Mouse (Mus musculus) MEL (cell line): ENCODE data around the gene Gng12. TPM values are rescaled to one million over a fixed set of nuclear protein-coding genes. Genes with fewer than 3 reads are reported as not detected.

Experiments
- DNase-seq: peaks from one replicate; pipeline ENCODE4 v3.0.0; 2011; ENCODE audit warnings: low read depth, low spot score
- H3K27ac ChIP-seq: 2 replicates; pipeline ENCODE4 v1.5.1; 2012; ENCODE audit warnings: low read depth, mild to moderate bottlenecking, control low read depth, low read length, moderate library complexity; ENCODE audit not compliant: control insufficient read depth
- H3K27me3 ChIP-seq, 2 experiments: fragments of 150-350 bp in 1 of 2; sonication (generic) in 1 of 2; 2 replicates each; pipeline ENCODE4 v1.6.1; 2012; ENCODE audit warnings: low read length in 2 of 2, mild to moderate bottlenecking in 2 of 2, improper control_type of control experiment in 1 of 2, moderate library complexity in 1 of 2; ENCODE audit not compliant: insufficient read depth in 2 of 2, control insufficient read depth in 1 of 2
- H3K36me3 ChIP-seq, 2 experiments: 2 replicates each; pipeline ENCODE4 v1.6.1; 2012 to 2014; ENCODE audit warnings: low read length in 2 of 2, improper control_type of control experiment in 1 of 2, inconsistent platforms in 1 of 2, mild to moderate bottlenecking in 1 of 2; ENCODE audit not compliant: insufficient read depth in 2 of 2, control insufficient read depth in 1 of 2
- H3K4me1 ChIP-seq, 2 experiments: fragments of 150-350 bp in 1 of 2; sonication (generic) in 1 of 2; 2 replicates each; pipeline ENCODE4 v1.6.1; 2012; ENCODE audit warnings: low read length in 2 of 2, improper control_type of control experiment in 1 of 2, mild to moderate bottlenecking in 1 of 2; ENCODE audit not compliant: insufficient read depth in 2 of 2, control insufficient read depth in 1 of 2
- H3K4me3 ChIP-seq, 2 experiments: fragments of 150-350 bp in 1 of 2; sonication (generic) in 1 of 2; 2 replicates each; pipeline ENCODE4 v1.5.1; 2012; ENCODE audit warnings: low read depth in 2 of 2, low read length in 2 of 2, mild to moderate bottlenecking in 2 of 2, moderate library complexity in 2 of 2, control low read depth in 1 of 2, improper control_type of control experiment in 1 of 2; ENCODE audit not compliant: control insufficient read depth in 1 of 2, insufficient read depth in 1 of 2
- H3K79me2 ChIP-seq: 2 replicates; pipeline ENCODE4 v1.6.1; 2012; ENCODE audit warnings: mild to moderate bottlenecking, low read length, moderate library complexity; ENCODE audit not compliant: control insufficient read depth, poor library complexity, insufficient read depth
- H3K9ac ChIP-seq: 2 replicates; pipeline ENCODE4 v1.6.1; 2012; ENCODE audit warnings: low read depth, mild to moderate bottlenecking, control low read depth, low read length, moderate library complexity; ENCODE audit not compliant: control insufficient read depth, poor library complexity, severe bottlenecking
- H3K9me3 ChIP-seq: fragments of 150-350 bp; sonication (generic); replicated peaks from 2 replicates; pipeline ENCODE4 v1.6.1; 2012; ENCODE audit warnings: mild to moderate bottlenecking, low read length, improper control_type of control experiment, moderate library complexity; ENCODE audit not compliant: insufficient read depth
- BHLHE40 ChIP-seq: IDR thresholded peaks from 2 replicates; pipeline ENCODE4 v1.6.1; 2012; ENCODE audit warnings: low read depth, mild to moderate bottlenecking, inconsistent platforms, low read length, improper control_type of control experiment, borderline replicate concordance
- CHD2 ChIP-seq: IDR thresholded peaks from 2 replicates; pipeline ENCODE4 v1.6.1; 2011; ENCODE audit warnings: low read length, improper control_type of control experiment
- ELF1 ChIP-seq: IDR thresholded peaks from 2 replicates; pipeline ENCODE4 v1.6.1; 2014; ENCODE audit warnings: low read depth, mild to moderate bottlenecking, inconsistent platforms, low read length, improper control_type of control experiment, moderate library complexity
- ETS1 ChIP-seq: IDR thresholded peaks from 2 replicates; pipeline ENCODE4 v1.6.1; 2012; ENCODE audit warnings: low read depth, mild to moderate bottlenecking, inconsistent platforms, low read length, improper control_type of control experiment, moderate library complexity
- GATA1 ChIP-seq: IDR thresholded peaks from 2 replicates; pipeline ENCODE4 v1.6.1; 2011; ENCODE audit warnings: low read depth, low read length, improper control_type of control experiment
- JUND ChIP-seq: IDR thresholded peaks from 2 replicates; pipeline ENCODE4 v1.6.1; 2011; ENCODE audit warnings: low read depth, mild to moderate bottlenecking, improper control_type of control experiment, low read length
- KAT2A ChIP-seq: conservative IDR thresholded peaks from 2 replicates; pipeline ENCODE4 v1.6.1; 2012; ENCODE audit warnings: low read depth, low read length, improper control_type of control experiment, inconsistent platforms
- MAX ChIP-seq: IDR thresholded peaks from 2 replicates; pipeline ENCODE4 v1.6.1; 2011; ENCODE audit warnings: low read length, improper control_type of control experiment
- MAZ ChIP-seq: IDR thresholded peaks from 2 replicates; pipeline ENCODE4 v1.6.1; 2012; ENCODE audit warnings: low read depth, mild to moderate bottlenecking, inconsistent platforms, low read length, improper control_type of control experiment
- MYC ChIP-seq: IDR thresholded peaks from 2 replicates; pipeline ENCODE4 v1.6.1; 2011; ENCODE audit warnings: low read depth, mild to moderate bottlenecking, low read length, improper control_type of control experiment, moderate library complexity
- NELFE ChIP-seq: IDR thresholded peaks from 2 replicates; pipeline ENCODE4 v1.6.1; 2011; ENCODE audit warnings: low read depth, low read length, improper control_type of control experiment
- POLR2A ChIP-seq, 2 experiments: IDR thresholded peaks; 2 replicates each; pipeline ENCODE4 v1.6.1; 2011 to 2012; ENCODE audit warnings: low read length in 2 of 2, mild to moderate bottlenecking in 2 of 2, control low read depth in 1 of 2, improper control_type of control experiment in 1 of 2, low read depth in 1 of 2, moderate library complexity in 1 of 2; ENCODE audit not compliant: control insufficient read depth in 1 of 2, insufficient read depth in 1 of 2, poor library complexity in 1 of 2
- POLR2AphosphoS2 ChIP-seq: IDR thresholded peaks from 2 replicates; pipeline ENCODE4 v1.6.1; 2011; ENCODE audit warnings: low read length, improper control_type of control experiment
- RAD21 ChIP-seq: IDR thresholded peaks from 2 replicates; pipeline ENCODE4 v1.6.1; 2011; ENCODE audit warnings: mild to moderate bottlenecking, low read depth, low read length, improper control_type of control experiment
- SIN3A ChIP-seq: IDR thresholded peaks from 2 replicates; pipeline ENCODE4 v1.6.1; 2012; ENCODE audit warnings: low read length, improper control_type of control experiment, inconsistent platforms
- TAL1 ChIP-seq: IDR thresholded peaks from 2 replicates; pipeline ENCODE4 v1.6.1; 2012; ENCODE audit warnings: mild to moderate bottlenecking, inconsistent platforms, low read length, moderate library complexity, mixed read lengths
- UBTF ChIP-seq: IDR thresholded peaks from 2 replicates; pipeline ENCODE4 v1.6.1; 2012; ENCODE audit warnings: low read depth, mild to moderate bottlenecking, inconsistent platforms, low read length, improper control_type of control experiment, moderate library complexity, borderline replicate concordance; ENCODE audit not compliant: insufficient read depth
- USF1 ChIP-seq: IDR thresholded peaks from 2 replicates; pipeline ENCODE4 v1.6.1; 2014; ENCODE audit warnings: low read depth, mild to moderate bottlenecking, inconsistent platforms, low read length, improper control_type of control experiment, moderate library complexity
- ZNF384 ChIP-seq: IDR thresholded peaks from 2 replicates; pipeline ENCODE4 v1.6.1; 2012; ENCODE audit warnings: low read depth, mild to moderate bottlenecking, inconsistent platforms, low read length, improper control_type of control experiment
- polyA plus RNA-seq, 2 experiments: library from polyadenylated mRNA; stranded (reverse) in 1 of 2; unstranded in 1 of 2; fragments of >175 nt in 1 of 2; fragments of >200 nt in 1 of 2; gene quantifications; 2 replicates each; pipeline versions ENCODE4 v1.2.1 to v1.2.4; 2012; ENCODE audit warnings: low replicate concordance in 2 of 2, low read depth in 1 of 2; ENCODE audit not compliant: insufficient read length in 2 of 2, insufficient read depth in 1 of 2, missing spikeins in 1 of 2
- total RNA-seq: library from RNA; depleted of rRNA; stranded (reverse); fragments of 300-350 nt; gene quantifications from 2 replicates; pipeline ENCODE4 v1.2.3, GENCODE M21; 2012

Gene Gng12
- total and polyA plus RNA-seq, 3 experiments = 16.8 to 44.0 TPM; not detected in 1

DNA sequence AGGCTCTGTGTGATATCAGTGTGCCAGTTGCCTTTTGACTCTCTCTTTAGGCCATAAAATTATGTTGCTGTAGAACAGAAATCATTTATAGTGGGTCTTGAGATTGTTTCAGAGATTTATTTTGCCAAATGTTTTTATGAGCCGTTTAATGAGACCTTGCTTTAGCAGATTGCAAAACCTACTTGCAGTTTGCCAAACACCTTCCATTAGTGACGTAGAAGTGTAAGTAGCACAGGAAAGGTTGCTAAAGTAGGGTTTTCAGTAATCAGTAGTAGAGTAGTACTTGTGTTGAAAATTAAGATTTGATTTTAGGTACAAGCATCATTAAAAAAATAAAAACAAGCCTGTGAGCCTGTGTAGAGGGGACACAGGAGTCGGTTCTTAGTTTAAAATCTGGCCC lies 85.2 kb downstream of the Gng12 start:
- no peak overlapping the region for H3K9ac ChIP-seq
- no peak overlapping the region for H3K27ac ChIP-seq
- DNase-seq = no peak
- H3K79me2 ChIP-seq = peaks cover 2% of the 10 kb centered on the region
- H3K4me1 ChIP-seq = peaks cover 22 to 25% of the 10 kb centered on the region in 2 experiments
- peaks cover 3 to 27% of the 10 kb centered on the region in 2 experiments for H3K36me3 ChIP-seq
- no peak overlapping the region for H3K4me3 ChIP-seq
- no peak for TF ChIP-seq KAT2A
- no peak for TF ChIP-seq ELF1
- no peak for TF ChIP-seq BHLHE40
- no peak for TF ChIP-seq GATA1
- TF ChIP-seq, all 39 proteins: peak for 0
- H3K9me3 ChIP-seq = no peaks in the 10 kb centered on the region
- H3K27me3 ChIP-seq = no peaks in the 10 kb centered on the region

DNA sequence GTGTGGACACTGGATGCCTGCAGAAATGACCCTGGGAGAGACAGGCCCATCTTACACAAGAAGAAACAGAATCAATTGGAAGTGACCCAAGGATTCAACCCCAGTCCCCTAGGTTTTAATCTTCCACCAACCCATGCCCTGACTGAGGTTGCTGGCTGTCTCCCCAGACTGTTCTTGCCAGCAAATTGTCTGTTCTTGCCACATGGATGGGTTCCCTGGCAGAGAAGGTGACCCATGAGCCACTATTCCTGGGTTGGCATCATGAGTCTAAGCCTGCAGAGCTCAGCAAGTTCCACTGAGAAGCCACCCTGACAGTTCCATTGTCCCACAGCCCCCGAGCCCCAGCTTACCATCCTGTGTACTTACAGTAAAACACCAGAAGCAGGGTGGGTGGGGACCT lies 85.7 kb downstream of the Gng12 start:
- Histone ChIP-seq H3K79me2 (peaks cover 2% of the 10 kb centered on the region), H3K27ac (no peak overlapping the region), H3K27me3 (no peaks in the 10 kb centered on the region), H3K9me3 (no peaks in the 10 kb centered on the region), H3K36me3 (peaks cover 3 to 27% of the 10 kb centered on the region in 2 experiments), H3K4me1 (peaks cover 22 to 25% of the 10 kb centered on the region in 2 experiments), H3K9ac (no peak overlapping the region), H3K4me3 (no peak overlapping the region)
- DNase-seq = no peak
- TF ChIP-seq MYC (no peak), BHLHE40 (no peak), UBTF (no peak), SIN3A (no peak), POLR2AphosphoS2 (no peak), MAZ (no peak), ELF1 (no peak), USF1 (no peak)

DNA sequence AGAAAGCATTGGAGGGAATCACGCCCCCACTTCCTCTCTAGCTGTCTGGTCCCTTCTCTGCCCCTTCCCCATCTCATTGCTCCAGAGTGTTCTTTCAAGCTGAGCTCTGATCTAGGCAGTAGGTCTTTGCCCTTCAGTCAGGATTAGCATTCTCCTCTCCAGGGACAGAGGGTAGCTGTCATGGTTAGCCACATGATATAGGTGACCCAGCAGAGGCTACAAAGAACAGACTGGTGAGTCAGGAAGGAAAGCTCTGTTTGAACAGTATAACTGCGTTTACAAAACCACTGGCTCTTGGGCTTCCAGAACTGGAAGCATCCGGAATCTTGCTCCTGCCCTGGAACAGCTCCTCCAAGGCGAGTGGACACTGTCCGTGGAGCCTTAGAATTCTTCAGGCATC lies 87.9 kb downstream of the Gng12 start:
- Histone ChIP-seq H3K79me2 (peaks cover 4% of the 10 kb centered on the region), H3K9ac (no peak overlapping the region), H3K27me3 (no peaks in the 10 kb centered on the region), H3K9me3 (no peaks in the 10 kb centered on the region), H3K4me1 (peaks cover 22 to 24% of the 10 kb centered on the region in 2 experiments), H3K27ac (no peak overlapping the region), H3K4me3 (no peak overlapping the region), H3K36me3 (peaks cover 0 to 36% of the 10 kb centered on the region in 2 experiments; a peak in 2 of 4 replicates)
- no peak for DNase-seq
- no peak for TF ChIP-seq NELFE
- no peak for TF ChIP-seq ETS1
- TF ChIP-seq MAX = no peak
- TF ChIP-seq TAL1 = no peak
- no peak for TF ChIP-seq CHD2
- TF ChIP-seq POLR2A (IDR thresholded peaks at IDR 0.05; ENCODE audit: control insufficient read depth in 1 of 2, insufficient read depth in 1 of 2, low read depth in 1 of 2, low read length in 2 of 2, poor library complexity in 1 of 2) = no peak
- TF ChIP-seq USF1 = no peak
- no peak for TF ChIP-seq SIN3A
- TF ChIP-seq JUND = no peak
- TF ChIP-seq RAD21 = no peak
- no peak for TF ChIP-seq ZNF384
